Mouse (Mus musculus) embryonic fibroblast, embryonic 13.5 days (primary cell): ENCODE data around the gene Arl3. TPM values are rescaled to one million over a fixed set of nuclear protein-coding genes. Genes with fewer than 3 reads are reported as not detected.

Source experiments
- H3K27ac ChIP-seq: 2 replicates; pipeline ENCODE4 v1.5.1; 2012; ENCODE audit warnings: low read length, control low read depth, inconsistent platforms; ENCODE audit not compliant: insufficient read depth
- H3K4me1 ChIP-seq: 2 replicates; pipeline ENCODE4 v1.6.1; 2011; ENCODE audit warnings: low read length; ENCODE audit not compliant: control insufficient read depth, insufficient read depth
- H3K4me3 ChIP-seq: 2 replicates; pipeline ENCODE4 v1.5.1; 2011; ENCODE audit warnings: mild to moderate bottlenecking, control low read depth, low read length; ENCODE audit not compliant: insufficient read depth
- CTCF ChIP-seq: IDR thresholded peaks from 2 replicates; pipeline ENCODE4 v1.5.1; 2011; ENCODE audit warnings: mild to moderate bottlenecking, control low read depth, low read length, moderate library complexity, borderline replicate concordance; ENCODE audit not compliant: insufficient read depth
- POLR2A ChIP-seq: IDR thresholded peaks from 2 replicates; pipeline ENCODE4 v1.6.1; 2011; ENCODE audit warnings: low read depth, mild to moderate bottlenecking, control low read depth, low read length, moderate library complexity
- polyA plus RNA-seq: library from polyadenylated mRNA; stranded (reverse); fragments of >200 nt; gene quantifications from 2 replicates; pipeline ENCODE4 v1.2.4, GENCODE M21; 2011; ENCODE audit warnings: low read depth; ENCODE audit not compliant: missing spikeins, insufficient read length

The Arl3 gene
- polyA plus RNA-seq, 1 experiment = 83.5 TPM

GRCm38 (mm10) chr19:46616378-46616777, 43.4 kb upstream of the Arl3 start:
- H3K27ac ChIP-seq = no peak overlapping the region
- H3K4me3 ChIP-seq = no peak overlapping the region
- TF ChIP-seq CTCF (no peak), POLR2A (no peak)
- peaks cover 13% of the 10 kb centered on the region; the same call in 1 of the 2 replicates for H3K4me1 ChIP-seq

GRCm38 (mm10) chr19:46608158-46608557, 35.2 kb upstream of the Arl3 start:
- no peak for TF ChIP-seq CTCF
- H3K4me3 ChIP-seq = no peak overlapping the region
- no peak overlapping the region for H3K27ac ChIP-seq
- no peaks in the 10 kb centered on the region for H3K4me1 ChIP-seq

GRCm38 (mm10) chr19:46607424-46607823, 34.4 kb upstream of the Arl3 start:
- H3K27ac ChIP-seq = no peak overlapping the region
- TF ChIP-seq POLR2A = no peak
- TF ChIP-seq CTCF = peak; percentile 49; the same call in 1 of the 2 replicates
- H3K4me3 ChIP-seq = no peak overlapping the region
- H3K4me1 ChIP-seq = no peaks in the 10 kb centered on the region

DNA sequence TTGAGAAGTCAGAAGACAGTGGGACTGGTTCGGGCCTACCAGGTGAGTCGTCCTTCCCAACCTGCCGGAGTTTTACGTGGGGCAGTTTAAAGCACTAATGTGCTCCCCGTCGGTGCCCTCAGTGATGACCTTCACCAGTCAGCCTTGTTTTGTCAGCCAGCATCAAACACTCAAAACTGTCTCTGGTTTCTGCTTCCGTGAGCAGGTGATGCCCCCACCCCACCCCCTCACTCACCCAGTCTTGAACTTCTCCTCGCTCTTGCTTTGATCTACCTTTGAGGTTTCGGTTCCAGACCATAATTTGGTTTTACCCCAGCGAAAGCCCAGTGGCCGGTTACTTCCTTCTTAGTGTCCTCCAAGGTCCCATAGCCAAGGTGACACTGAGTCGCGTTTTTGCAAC, 33.7 kb upstream of the Arl3 start:
- H3K4me3 ChIP-seq = no peak overlapping the region
- no peak overlapping the region for H3K27ac ChIP-seq
- H3K4me1 ChIP-seq = no peaks in the 10 kb centered on the region
- TF ChIP-seq POLR2A (no peak), CTCF (no peak)

DNA sequence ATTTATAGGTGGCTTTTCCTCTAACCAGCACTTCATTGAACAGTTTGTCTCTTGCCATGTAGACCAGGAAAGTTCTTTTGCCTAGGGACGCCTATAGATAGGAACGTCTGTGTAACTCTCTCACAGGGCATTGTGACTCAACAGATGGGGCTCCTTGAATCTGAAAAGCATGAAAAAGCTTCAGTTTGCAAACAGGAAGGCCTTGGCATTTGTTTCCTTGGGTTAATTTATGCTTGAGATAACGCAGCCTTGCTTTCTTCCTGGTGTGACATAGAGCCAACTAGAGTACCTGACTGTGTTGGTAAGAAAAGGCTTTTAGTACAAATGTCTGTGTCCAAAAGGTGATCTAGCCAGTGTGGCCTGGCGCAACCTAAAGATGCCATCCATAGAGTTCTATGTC, 29.4 kb upstream of the Arl3 start:
- H3K4me3 ChIP-seq = no peak overlapping the region
- H3K27ac ChIP-seq = no peak overlapping the region
- TF ChIP-seq POLR2A = no peak
- TF ChIP-seq CTCF = no peak
- H3K4me1 ChIP-seq = no peaks in the 10 kb centered on the region

- TF ChIP-seq POLR2A (no peak), CTCF (no peak)
- Histone ChIP-seq H3K4me1 (no peaks in the 10 kb centered on the region), H3K27ac (no peak overlapping the region), H3K4me3 (no peak overlapping the region)
These were observed 28.5 kb upstream of the Arl3 start for GRCm38 (mm10) chr19:46601491-46601890.

DNA sequence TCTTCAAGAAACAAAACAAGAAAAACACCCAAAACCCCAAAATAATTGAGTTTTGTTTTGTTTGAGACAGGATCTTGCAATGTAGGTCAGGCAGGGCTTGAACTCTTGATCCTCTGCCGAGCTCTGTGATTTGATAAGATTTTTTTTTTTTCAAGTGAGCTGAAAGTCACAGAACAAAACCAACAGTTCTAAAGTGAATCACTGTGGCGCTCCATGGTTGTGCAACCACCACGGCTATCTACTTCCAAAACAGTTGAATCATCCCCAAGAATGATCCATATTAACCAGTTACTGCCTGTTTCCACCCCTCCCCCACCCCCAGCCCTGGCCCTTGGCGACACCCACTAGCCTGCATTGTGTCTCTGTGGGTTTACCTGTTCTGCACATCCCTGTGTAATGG, 27.4 kb upstream of the Arl3 start:
- H3K4me1 ChIP-seq = no peaks in the 10 kb centered on the region
- TF ChIP-seq POLR2A (no peak), CTCF (no peak)
- H3K27ac ChIP-seq = peak overlapping the region; percentile 0; the same call in 1 of the 2 replicates
- H3K4me3 ChIP-seq = peak overlapping the region; percentile 87

DNA sequence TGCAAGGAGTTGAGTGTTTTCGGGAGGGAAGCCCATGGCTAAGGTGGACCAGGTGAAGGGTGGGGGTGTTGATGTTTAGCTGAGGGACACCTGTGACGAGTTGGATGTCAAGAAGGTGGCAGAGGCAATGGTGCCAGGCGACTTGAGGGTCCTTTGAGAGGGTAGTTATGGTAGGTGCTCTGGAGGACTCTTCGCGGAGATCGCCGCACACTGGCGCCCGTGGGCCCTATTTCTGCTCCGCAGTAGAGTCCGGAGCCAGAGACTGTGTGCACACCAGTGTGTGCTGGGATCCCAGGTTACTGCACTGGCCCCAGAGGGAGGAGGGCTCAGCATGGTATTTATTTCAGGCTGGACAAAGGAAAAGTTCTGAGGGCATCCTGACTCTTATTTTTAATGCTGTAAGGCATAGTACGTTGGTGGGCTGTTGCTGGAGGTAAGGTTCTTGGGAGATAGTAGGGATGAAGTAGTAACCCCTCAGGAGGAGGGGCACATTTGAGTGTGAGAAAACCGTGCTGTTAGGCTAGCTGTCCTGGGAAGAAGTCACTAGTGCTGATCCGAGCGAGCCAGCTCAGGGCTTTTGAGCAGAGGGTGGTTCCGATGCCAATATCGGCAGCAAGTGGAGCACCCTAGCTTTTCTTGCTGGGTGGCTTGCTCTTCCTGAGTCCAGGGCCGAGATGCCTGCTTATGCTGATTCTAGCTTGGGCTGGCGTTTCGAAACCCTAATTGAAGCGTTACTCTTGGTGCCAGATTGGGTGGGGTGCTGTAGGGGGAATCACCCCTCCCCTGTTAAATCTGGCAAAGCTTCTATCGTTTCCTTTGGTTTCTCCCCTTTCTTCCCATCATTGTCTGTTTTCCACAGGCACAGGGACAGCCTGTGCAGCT, 26.6 kb upstream of the Arl3 start:
- H3K27ac ChIP-seq = peak overlapping the region; percentile 0; the same call in 1 of the 2 replicates
- TF ChIP-seq CTCF = no peak
- TF ChIP-seq POLR2A = no peak
- H3K4me1 ChIP-seq = no peaks in the 10 kb centered on the region
- H3K4me3 ChIP-seq = peak overlapping the region; percentile 87

DNA sequence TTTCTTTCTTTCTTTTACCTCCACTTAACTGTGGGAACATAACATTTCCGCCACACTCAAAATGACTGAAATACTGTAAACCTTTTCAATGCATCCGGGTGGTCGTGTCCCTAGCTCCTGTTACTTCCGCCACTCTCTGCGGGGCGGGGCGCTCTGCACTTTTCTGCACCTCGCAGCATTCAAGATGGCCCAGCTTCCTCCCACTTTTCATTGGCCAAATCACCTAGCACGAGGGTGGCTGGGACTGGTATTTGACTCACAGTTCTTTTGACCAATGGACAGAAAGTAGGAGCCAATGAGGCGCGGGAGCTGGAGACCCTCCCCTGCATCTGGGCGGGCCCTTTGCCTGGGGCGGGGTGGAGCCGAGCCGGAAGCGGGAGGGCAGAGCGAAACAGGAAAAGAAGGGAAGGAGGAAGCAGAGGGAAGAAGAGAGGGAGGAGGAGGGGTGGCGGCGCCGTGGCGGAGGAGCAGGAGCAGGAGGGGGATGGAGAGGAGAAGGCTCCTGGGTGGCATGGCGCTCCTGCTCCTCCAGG, 25.8 kb upstream of the Arl3 start, which contains the start of gene Wbp1l:
Gene Wbp1l, plus strand, starts transcription at position 365 of the 533 bp plus-strand sequence.
- peak within 1 kb of the TSS; percentile 0; the same call in 1 of the 2 replicates for H3K27ac ChIP-seq
- H3K4me3 ChIP-seq = peak within 1 kb of the TSS; percentile 87
- TF ChIP-seq POLR2A (peak; percentile 83), CTCF (no peak)
- H3K4me1 ChIP-seq = no peaks in the 10 kb centered on the region

DNA sequence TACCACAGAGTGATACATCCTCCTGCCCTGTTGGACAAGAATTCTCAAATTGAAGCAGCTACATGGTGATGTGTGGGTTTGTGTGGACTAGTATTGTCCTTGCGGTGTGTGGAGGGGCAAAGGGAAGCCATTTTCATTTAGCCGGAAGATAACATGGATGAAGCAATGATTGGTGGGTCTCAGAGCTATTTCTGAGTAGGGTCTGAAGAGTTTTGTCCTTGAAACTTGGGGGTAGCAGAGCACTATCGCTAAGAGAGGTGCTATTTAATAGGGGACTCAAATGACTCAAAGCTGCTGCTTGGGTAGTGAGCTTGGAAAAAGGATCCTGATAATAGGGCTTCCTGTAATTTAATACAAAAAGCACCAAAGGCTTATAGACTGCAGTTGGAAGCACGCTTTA, 25.2 kb upstream of the Arl3 start:
- TF ChIP-seq POLR2A (no peak), CTCF (no peak)
- no peak overlapping the region for H3K4me3 ChIP-seq
- no peaks in the 10 kb centered on the region for H3K4me1 ChIP-seq
- H3K27ac ChIP-seq = no peak overlapping the region
